21 mouse cellular contexts compared by ENCODE assay signal in the genomic region with DNA sequence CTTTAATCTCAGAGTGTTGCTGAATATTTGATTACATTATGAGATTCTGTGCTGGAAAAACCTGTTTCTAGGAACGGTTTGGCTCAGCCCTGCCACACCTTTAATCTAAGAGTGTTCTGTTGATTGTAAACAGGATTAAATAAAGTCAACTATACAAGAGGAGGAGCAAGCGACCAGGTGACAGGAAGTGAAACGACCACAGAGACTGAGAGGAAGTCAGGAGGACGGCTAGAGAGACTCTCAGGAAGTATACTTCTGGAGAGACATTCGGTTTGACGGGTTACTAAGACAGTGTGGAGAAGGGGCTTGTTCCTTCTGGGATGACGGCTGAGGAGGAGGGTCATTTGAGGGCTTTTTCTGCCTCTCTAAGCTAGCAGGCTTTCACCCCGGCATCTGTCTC. TPM values are rescaled to one million over a fixed set of nuclear protein-coding genes. Genes with fewer than 3 reads are reported as not detected.
"Had no signal": no experiment of that assay in that cellular context is flagged by ENCODE, and none has a peak within 500 bp of the region (broad histone marks: within the 10 kb centered on the region; RNA-seq: fewer than 3 reads in every experiment).

No protein-coding gene starts in this region.

- H3K27me3 ChIP-seq: limb, embryonic 15.5 days; midbrain, embryonic 15.5 days; neural tube, embryonic 12.5 days had no signal

- H3K27ac ChIP-seq: layer of hippocampus, adult 2 months; limb, embryonic 15.5 days; liver, embryonic 14.5 days; midbrain, embryonic 10.5 days; midbrain, embryonic 15.5 days; neural tube, embryonic 12.5 days had no signal

- H3K9me3 ChIP-seq: limb, embryonic 15.5 days; midbrain, embryonic 10.5 days; midbrain, embryonic 15.5 days; neural tube, embryonic 12.5 days had no signal

- H3K4me3 ChIP-seq: layer of hippocampus, adult 2 months; limb, embryonic 15.5 days; midbrain, embryonic 10.5 days; midbrain, embryonic 15.5 days; neural tube, embryonic 12.5 days had no signal

- DNase-seq: kidney, adult 18-20 months; kidney, postnatal 10 days; kidney, postnatal 4 days; lung, adult 18-20 months; lung, postnatal 36 days; retina, postnatal 1 day; right cerebral cortex, postnatal 4 days; spleen, adult 18-20 months; thymus, adult 18-20 months; thymus, postnatal 36 days had no signal

- H3K4me1 ChIP-seq: limb, embryonic 15.5 days; midbrain, embryonic 10.5 days; midbrain, embryonic 15.5 days; neural tube, embryonic 12.5 days had no signal

RNA-seq across cellular contexts. Expression of a gene that starts 16.3 kb away (rescaled TPM):
- total RNA-seq: megakaryocyte progenitor cell, adult 5-6 weeks; neutrophil, adult 5-6 weeks had no signal
- polyA plus RNA-seq: limb, embryonic 11.5 days; limb, embryonic 15.5 days; liver, embryonic 14.5 days; lung, embryonic 16.5 days; stomach, embryonic 14.5 days had no signal
